Mouse (Mus musculus) Patski (cell line): ENCODE measurements around the gene Birc7. TPM values are rescaled to one million over a fixed set of nuclear protein-coding genes. Genes with fewer than 3 reads are reported as not detected.

Experiments used
- ATAC-seq: fragments of 100-300 bp; one replicate; pipeline ENCODE4 v1.8.0; 2021
- CTCF ChIA-PET: fragments of 350-600 bp; sonication (Branson Sonifier 250); formaldehyde crosslinking; loops from one replicate; lab custom pipeline; 2022; ENCODE audit warnings: inconsistent platforms; lab: Charles Lee
- POLR2A ChIA-PET: fragments of 350-600 bp; sonication (Branson Sonifier 250); formaldehyde crosslinking; loops from one replicate; lab custom pipeline; 2022; ENCODE audit warnings: antibody characterized with exemption, inconsistent platforms; lab: Charles Lee
- DNase-seq: peaks from one replicate; pipeline ENCODE4 v3.0.0-alpha.2; 2011; ENCODE audit warnings: low read depth, low spot score
- H3K27me3 ChIP-seq: fragments of 371-371 bp; one replicate; pipeline ENCODE4 v1.5.1; 2021
- CTCF ChIP-seq: fragments of 100-300 bp; IDR thresholded peaks from one replicate; pipeline ENCODE4 v1.5.1; 2021
- in situ Hi-C: fragments of 300-500 bp; cut with MboI; formaldehyde crosslinking; loops from 3 replicates; pipeline ENCODE4 v1.11.1; 2018; ENCODE audit warnings: low pct_unique_long_range_greater_than_20kb, mixed read lengths
- polyA plus RNA-seq: library from polyadenylated mRNA; unstranded; gene quantifications from one replicate; pipeline ENCODE4 v1.2.3, GENCODE M21; 2021

Birc7 gene
- polyA plus RNA-seq, 1 experiment from 2014 or later: not detected

- CTCF ChIA-PET: interaction anchor here (1.0 to 2.9 kb wide), 4 partner anchors 14 to 30 kb away, joined by 3 to 6 read pairs (median 3); no protein-coding TSS in a partner anchor
These were observed 24.2 kb upstream of the Birc7 start for GRCm38 (mm10) chr2:180904435-180905208.

DNA sequence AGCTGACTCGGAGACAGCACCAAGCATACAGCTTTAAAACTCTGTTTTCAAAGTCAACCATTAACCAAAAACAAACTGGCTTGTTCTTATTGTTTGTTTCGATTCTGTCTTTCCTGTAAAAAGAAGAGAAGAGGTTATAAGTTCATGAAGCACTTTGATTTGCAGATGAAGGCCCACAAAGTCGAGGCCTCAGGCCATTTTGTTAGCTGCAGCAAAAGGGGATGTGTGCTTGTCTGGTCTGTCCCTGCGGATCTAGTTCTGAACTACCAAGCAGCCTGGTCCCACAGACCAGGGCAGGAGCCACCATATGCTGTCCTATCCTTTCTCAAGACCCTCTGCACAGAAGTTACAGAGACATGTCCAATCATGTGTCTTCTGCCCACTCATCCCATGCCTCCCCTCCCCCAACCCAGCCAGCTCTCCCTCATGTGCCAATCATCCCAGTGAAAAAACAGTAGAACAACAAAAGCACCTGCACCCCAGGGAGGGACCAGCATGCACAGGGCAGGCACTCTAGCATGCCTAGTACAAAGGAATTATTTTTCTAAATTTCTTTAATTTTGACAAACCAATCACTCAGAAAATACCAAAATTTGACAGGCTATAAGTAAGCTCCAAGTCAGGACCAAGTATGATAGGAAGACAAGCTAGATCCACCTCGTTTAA is 23.1 kb upstream of the Birc7 start:
- in situ Hi-C loops: no loop called here
- no peaks in the 10 kb centered on the region for H3K27me3 ChIP-seq
- ChIA-PET CTCF (interaction anchor here (1.6 to 2.9 kb wide), 2 partner anchors 13 to 31 kb away, joined by 3 to 6 read pairs; no protein-coding TSS in a partner anchor), POLR2A (no interaction called here)
- ATAC-seq (no peak), DNase-seq (no peak)
- TF ChIP-seq CTCF: no peak

More at GRCm38 (mm10) chr2:180904435-180905208, 24.2 kb upstream of the Birc7 start:
- ATAC-seq: no peak
- POLR2A ChIA-PET: interaction anchor here (0.6 to 0.7 kb wide), 2 partner anchors 46 to 959 kb away, joined by 5 to 7 read pairs; no protein-coding TSS in a partner anchor
- DNase-seq: no peak
- no peak for TF ChIP-seq CTCF
- in situ Hi-C loops: no loop called here
- no peaks in the 10 kb centered on the region for H3K27me3 ChIP-seq

DNA sequence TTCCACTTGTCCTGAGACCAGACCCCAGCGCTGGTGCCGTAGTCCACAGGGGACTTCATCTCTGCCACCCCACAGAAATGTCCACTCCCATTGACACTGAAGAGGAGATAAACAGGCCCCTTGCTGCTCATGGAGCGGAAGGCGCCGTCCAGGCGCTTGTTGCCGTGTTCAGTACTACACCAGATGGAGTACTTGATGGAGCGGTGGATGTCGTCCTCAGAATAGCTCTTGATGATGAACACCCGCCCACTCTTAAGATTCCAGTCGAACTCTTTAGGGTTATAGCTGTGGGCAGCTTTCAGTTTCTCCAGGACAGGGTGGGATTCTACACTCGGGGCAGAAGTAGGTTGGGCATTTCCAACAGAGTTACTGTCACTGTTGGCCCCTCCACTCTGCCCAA is 17.9 kb upstream of the Birc7 start:
- POLR2A ChIA-PET: no interaction called here
- no peak for TF ChIP-seq CTCF
- CTCF ChIA-PET: interaction anchor here (1.2 to 1.5 kb wide), 2 partner anchors 11 to 15 kb away, joined by 3 read pairs; no protein-coding TSS in a partner anchor
- DNase-seq: no peak
- in situ Hi-C loops: no loop called here
- no peak for ATAC-seq
- H3K27me3 ChIP-seq: no peaks in the 10 kb centered on the region

DNA sequence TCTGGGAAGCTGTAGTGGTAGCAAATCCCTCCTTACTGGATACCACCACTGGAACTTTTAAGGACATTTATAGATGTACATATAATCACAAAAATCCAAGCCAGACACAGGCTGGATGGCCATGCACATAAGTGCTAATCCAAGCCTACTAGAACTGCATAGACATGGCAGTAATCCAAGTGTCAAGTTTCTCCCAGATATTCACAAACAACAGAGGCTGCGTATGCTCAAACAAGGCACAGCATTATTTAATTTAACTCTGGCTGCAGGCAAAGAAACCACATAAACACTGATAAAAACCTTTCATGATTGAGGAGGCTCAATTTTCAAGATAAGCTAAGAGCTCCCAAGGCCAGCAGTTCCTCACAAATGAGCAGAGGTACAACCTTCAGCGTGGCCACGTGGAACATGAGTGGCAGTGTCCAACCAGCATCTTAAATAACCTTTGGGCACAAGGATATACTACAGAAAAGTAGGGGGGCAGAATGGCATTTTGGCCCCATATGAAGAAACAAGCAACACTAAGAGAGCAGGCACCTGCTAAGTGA is 12.9 kb upstream of the Birc7 start:
- TF ChIP-seq CTCF: no peak
- POLR2A ChIA-PET: no interaction called here
- ATAC-seq (no peak), DNase-seq (no peak)
- CTCF ChIA-PET: interaction anchor here (1.7 to 1.9 kb wide), 3 partner anchors 10 to 48 kb away, joined by 4 read pairs; no protein-coding TSS in a partner anchor
- no peaks in the 10 kb centered on the region for H3K27me3 ChIP-seq
- in situ Hi-C loops: no loop called here

DNA sequence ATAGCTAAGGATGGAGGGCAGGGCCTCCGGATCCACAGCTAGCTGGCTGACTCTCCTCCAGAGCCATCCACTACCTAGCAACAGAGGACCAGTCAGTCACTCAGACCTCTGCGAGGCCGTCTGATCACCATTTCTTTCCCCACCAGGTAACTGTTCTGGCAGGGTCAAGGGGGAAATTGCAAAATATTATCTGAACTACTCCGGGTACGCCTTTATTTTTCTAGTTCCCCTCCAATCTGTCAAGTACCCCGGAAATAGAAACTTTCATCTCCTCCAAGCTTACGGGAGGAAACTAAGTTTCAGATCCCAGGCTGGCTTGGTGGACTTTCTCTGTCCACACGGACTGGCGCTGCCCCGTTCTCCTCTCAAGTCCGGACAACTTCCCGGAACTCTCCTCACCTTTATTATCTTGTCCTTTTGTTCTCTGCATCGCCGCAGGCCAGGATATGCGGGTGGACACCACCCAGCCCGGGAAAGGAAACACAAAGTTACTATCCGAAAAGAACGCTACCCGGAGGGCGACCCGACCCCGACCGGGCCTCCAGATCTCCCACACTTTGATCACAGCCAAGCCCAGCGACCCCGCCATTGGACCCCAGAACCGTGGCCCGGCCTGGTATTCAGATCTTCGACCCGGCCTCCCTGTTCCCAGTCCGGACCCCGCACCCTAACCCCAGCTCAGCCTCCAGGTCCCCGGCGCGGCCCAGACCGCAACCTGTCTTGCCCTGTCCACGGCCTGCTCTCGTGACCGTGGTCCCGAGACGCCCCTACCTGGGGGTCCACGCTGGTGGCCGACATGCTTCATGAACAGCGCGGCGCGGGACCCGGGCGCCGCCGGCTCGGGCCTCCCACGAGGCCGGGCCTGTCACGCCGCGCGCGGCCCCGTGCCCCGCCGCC is 8.7 kb upstream of the Birc7 start:
- peak; percentile 41 for ATAC-seq
- in situ Hi-C loops: loop anchor here (5.0 to 10.0 kb wide), 2 partner anchors 42 to 145 kb away; no protein-coding TSS in a partner anchor
- CTCF ChIA-PET: interaction anchor here (0.8 to 3.5 kb wide), 3 partner anchors 43 to 62 kb away, joined by 3 to 16 read pairs (median 3); no protein-coding TSS in a partner anchor

DNA sequence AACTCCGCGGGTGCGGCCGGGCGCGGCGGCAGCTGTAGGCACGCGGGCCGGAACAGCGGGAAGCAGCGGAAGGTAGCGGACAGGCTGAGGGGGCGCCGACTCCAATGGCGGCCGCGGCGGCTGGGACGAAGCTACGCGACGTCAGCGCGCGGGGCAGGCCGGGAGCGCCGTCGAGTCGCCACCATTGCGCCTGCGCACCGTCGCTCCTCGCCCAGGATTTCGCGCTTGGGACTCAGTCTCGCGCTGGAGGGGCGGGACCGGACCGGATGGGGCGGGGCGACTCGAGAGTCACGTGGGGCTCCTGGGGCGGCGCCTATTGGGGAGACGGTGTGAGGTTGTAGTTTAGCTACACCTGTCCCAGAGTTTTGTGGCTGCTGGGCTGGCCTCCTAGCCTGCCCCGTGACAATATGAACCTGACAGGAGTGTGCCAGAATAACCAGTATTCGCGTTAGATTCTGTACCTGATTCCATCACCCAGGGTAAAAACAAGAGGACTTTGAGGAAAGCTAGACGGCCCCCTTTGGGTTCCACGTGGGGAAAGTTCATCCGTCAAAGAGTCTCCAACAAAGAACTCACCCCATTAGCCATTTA is 7.9 kb upstream of the Birc7 start, which contains the start of gene Ythdf1:
Ythdf1 (minus strand) TSS at position 140 of the 591 bp plus-strand sequence.
- in situ Hi-C loops: loop anchor here (5.0 to 10.0 kb wide), 2 partner anchors 41 to 144 kb away; no protein-coding TSS in a partner anchor
- no peaks in the 10 kb centered on the region for H3K27me3 ChIP-seq
- peak; percentile 79 for ATAC-seq
- no peak for TF ChIP-seq CTCF
- POLR2A ChIA-PET: interaction anchor here (1.0 to 2.0 kb wide), 4 partner anchors 13 to 46 kb away, joined by 3 to 7 read pairs (median 6); no protein-coding TSS in a partner anchor
- CTCF ChIA-PET: interaction anchor here (0.8 to 3.5 kb wide), 4 partner anchors 13 to 62 kb away, joined by 3 to 16 read pairs (median 3); no protein-coding TSS in a partner anchor
- DNase-seq: peak; percentile 48

More for the DNA sequence above, 8.7 kb upstream of the Birc7 start:
- POLR2A ChIA-PET: interaction anchor here (1.1 to 2.0 kb wide), 4 partner anchors 13 to 48 kb away, joined by 4 to 7 read pairs (median 6); no protein-coding TSS in a partner anchor
- TF ChIP-seq CTCF: no peak
- no peak for DNase-seq
- H3K27me3 ChIP-seq: no peaks in the 10 kb centered on the region

DNA sequence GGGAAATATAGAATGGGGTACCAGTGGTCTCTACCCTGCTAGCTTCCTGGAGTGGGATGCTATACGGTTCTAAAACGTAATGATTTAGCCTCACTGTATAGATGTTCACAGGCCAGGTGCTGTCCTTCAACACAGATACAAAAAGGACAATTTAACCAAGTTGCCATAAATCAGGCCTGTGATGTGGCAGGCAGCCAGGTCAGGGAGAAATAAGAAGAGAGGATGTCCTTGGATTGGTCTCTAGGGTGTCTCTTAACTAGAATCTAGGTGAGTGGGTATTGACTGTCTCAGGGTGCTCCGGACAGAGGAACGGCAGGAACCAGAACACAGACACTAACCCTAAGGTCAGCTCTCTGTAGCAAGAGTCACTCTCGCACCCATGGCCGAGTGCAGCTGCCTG is 6.1 kb upstream of the Birc7 start:
- TF ChIP-seq CTCF: no peak
- in situ Hi-C loops: loop anchor here (5.0 to 10.0 kb wide), 2 partner anchors 40 to 142 kb away; no protein-coding TSS in a partner anchor
- ATAC-seq: no peak
- ChIA-PET POLR2A (no interaction called here), CTCF (interaction anchor here (0.8 to 3.5 kb wide), 3 partner anchors 19 to 137 kb away, joined by 3 to 16 read pairs (median 3); no protein-coding TSS in a partner anchor)
- no peak for DNase-seq
- H3K27me3 ChIP-seq: no peaks in the 10 kb centered on the region

DNA sequence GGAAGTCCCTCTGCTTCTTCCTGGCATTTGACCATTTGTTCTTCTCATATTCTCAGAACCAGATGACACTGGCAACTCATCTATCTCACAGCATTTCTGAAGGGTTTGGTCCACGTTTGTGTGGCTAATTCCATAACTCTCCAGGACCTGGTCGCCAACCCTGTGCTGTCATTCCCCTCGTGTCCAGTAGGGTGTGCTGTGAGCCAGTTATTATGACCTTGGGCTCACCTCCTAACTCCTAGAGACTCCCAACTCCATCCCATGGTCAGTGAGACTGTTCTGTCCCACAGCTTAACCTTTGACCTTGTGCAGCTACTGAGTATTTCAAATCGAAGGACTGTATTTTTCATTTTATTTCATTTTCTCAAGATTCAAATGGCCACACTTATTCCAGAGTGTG is 3.6 kb upstream of the Birc7 start:
- DNase-seq: no peak
- ATAC-seq: no peak
- no peaks in the 10 kb centered on the region for H3K27me3 ChIP-seq
- in situ Hi-C loops: loop anchor here (10.0 kb wide), 1 partner anchor 140 kb away; no protein-coding TSS in a partner anchor
- peak; percentile 92 for TF ChIP-seq CTCF
- CTCF ChIA-PET: interaction anchor here (0.8 to 7.3 kb wide), 8 partner anchors 9 to 134 kb away, joined by 3 to 123 read pairs (median 4); partner anchors contain the start of gene Arfgap1
- POLR2A ChIA-PET: no interaction called here
